Mouse (Mus musculus) myocyte (in vitro differentiated cells): ENCODE results near the gene Pam16.

ENCODE experiments used
- POLR2A ChIP-seq: IDR thresholded peaks from one replicate; pipeline ENCODE4 v1.6.1; 2011; ENCODE audit warnings: low read depth, mild to moderate bottlenecking, control low read depth, moderate library complexity; ENCODE audit not compliant: insufficient read length
- USF1 ChIP-seq: IDR thresholded peaks from one replicate; pipeline ENCODE4 v1.6.1; 2011; ENCODE audit warnings: low read depth, mild to moderate bottlenecking, control low read depth, moderate library complexity

- TF ChIP-seq POLR2A, result peak; percentile 11
- TF ChIP-seq USF1, result no peak
Measured at GRCm38 (mm10) chr16:4615297-4615696, 9.5 kb downstream of the Pam16 start.
